Mouse (Mus musculus) testis, adult 2 months (tissue): ENCODE measurements around the gene Muc13.

ENCODE experiments used
- CTCF ChIP-seq: fragments of 200-500 bp; IDR thresholded peaks from 2 replicates; pipeline ENCODE4 v1.5.1; 2012; ENCODE audit warnings: low read depth, mild to moderate bottlenecking, inconsistent platforms, low read length, moderate library complexity; ENCODE audit not compliant: control insufficient read depth, insufficient read depth, insufficient replicate concordance
- POLR2A ChIP-seq: fragments of 200-500 bp; IDR thresholded peaks from 2 replicates; pipeline ENCODE4 v1.6.1; 2012; ENCODE audit warnings: low read depth, mild to moderate bottlenecking, inconsistent platforms, low read length, moderate library complexity; ENCODE audit not compliant: control insufficient read depth

DNA sequence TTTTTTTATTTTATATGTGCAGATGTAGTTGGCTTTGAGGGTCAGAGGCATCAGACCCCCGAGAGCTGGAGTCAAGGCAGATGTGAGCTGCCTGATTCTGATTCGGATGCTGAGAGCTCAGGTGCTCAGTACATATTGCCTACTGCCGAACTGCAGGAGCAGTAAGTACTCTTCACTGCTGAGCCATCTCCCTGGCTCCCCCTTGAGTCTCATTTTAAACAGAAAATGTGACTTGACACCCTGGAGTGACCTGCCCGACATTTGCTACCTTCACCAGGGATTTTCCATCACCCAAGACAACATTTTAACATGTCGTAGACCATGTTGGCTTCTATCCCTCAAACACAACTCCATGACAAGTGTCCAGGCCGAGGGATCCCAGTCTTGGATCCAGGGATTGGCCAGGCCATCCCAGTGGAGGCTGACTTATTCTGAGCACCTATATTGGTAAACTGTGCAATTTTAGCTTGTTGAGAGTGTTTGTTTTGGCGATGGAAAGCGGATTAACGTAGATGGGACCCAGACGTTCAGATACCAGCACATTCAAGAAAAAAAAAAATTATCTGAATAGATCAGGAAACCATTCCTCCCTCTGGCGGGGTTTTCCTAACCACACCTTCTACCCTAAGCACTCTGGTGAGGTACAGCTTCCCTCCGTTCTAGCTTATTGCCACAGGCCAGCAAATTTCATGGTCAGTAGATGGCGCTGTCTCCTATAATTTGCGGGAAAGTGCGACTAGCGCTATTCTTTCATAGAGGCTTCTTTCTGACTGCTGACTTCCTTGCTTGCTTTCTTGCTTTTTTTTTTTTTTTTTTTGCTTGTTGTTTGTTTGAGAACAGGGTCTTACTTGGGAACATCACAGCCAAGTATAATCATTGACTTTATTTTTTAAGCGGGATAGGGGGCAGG is 26.7 kb downstream of the Muc13 start:
- TF ChIP-seq CTCF: peak; percentile 39; the same call in 1 of the 2 replicates
- TF ChIP-seq POLR2A: no peak
